Mouse (Mus musculus): Measurements from ENCODE around the gene Sipa1l3.

GRCm38 (mm10) chr7:29346212-29346611 is 172.2 kb downstream of the Sipa1l3 start:
- no peak for TF ChIP-seq EP300 (IDR thresholded peaks at IDR 0.05; ENCODE audit: insufficient read depth, low read depth, low read length)
- no peak for TF ChIP-seq POLR2A (IDR thresholded peaks at IDR 0.05; ENCODE audit: insufficient read depth, low read depth, low read length)
- no peak for TF ChIP-seq CTCF (IDR thresholded peaks at IDR 0.05)

All from heart, adult 2 months (tissue).